Mouse (Mus musculus) CH12.LX (cell line): ENCODE measurements at regions not wholly inside any gene's neighbourhood (a gene's known extent, or its start where the extent isn't known, plus 50 kb on each side); places are given as distances from the start of the nearest gene placed in this dataset.

Experiments used
- CTCF ChIP-seq, 2 experiments: IDR thresholded peaks in 1 of 2; conservative IDR thresholded peaks in 1 of 2; 2 replicates each; pipeline ENCODE4 v1.5.1; 2011 to 2012; ENCODE audit warnings: low read depth in 2 of 2, low read length in 2 of 2, improper control_type of control experiment in 1 of 2, inconsistent platforms in 1 of 2, mild to moderate bottlenecking in 1 of 2, moderate library complexity in 1 of 2
- EP300 ChIP-seq: IDR thresholded peaks from 2 replicates; pipeline ENCODE4 v1.6.1; 2011; ENCODE audit warnings: low read length, improper control_type of control experiment
- HCFC1 ChIP-seq: IDR thresholded peaks from 2 replicates; pipeline ENCODE4 v1.6.1; 2012; ENCODE audit warnings: low read depth, mild to moderate bottlenecking, inconsistent platforms, low read length, improper control_type of control experiment
- NRF1 ChIP-seq: IDR thresholded peaks from 2 replicates; pipeline ENCODE4 v1.6.1; 2014; ENCODE audit warnings: low read depth, mild to moderate bottlenecking, inconsistent platforms, low read length, improper control_type of control experiment, moderate library complexity
- POLR2A ChIP-seq: IDR thresholded peaks from 2 replicates; pipeline ENCODE4 v1.6.1; 2011; ENCODE audit warnings: low read depth, mild to moderate bottlenecking, improper control_type of control experiment, low read length
- USF2 ChIP-seq: conservative IDR thresholded peaks from 2 replicates; pipeline ENCODE4 v1.6.1; 2011; ENCODE audit warnings: low read depth, low read length, improper control_type of control experiment
- ZC3H11A ChIP-seq: IDR thresholded peaks from 2 replicates; pipeline ENCODE4 v1.6.1; 2012; ENCODE audit warnings: low read depth, mild to moderate bottlenecking, inconsistent platforms, low read length, improper control_type of control experiment

DNA sequence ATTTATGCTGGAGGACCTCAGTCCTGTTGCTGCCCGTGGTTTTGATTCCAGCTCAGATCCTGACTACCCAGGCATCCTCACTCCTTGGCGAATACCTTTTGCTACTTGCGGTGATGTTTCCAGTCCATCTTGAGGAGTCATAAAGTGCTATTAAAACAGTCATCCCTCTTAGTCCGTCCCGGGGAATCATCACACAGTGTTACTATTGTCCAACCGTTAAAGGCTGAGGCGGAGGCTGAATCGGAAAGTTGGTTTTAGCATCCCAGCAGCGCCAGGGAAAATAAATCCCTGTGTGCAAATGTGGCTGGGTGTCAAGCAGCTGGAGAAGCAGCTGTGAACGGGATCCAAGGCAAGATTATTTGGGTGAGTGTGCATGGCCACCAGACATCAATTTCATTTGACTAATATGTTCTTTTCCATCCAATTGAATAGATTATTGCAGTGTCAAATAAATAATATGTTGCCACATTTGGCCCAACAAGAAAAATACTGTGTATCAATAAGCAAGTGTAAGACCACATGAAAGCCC lies 2564.3 kb upstream of the Gm7489 start:
- TF ChIP-seq POLR2A, result no peak
- no peak for TF ChIP-seq EP300
- TF ChIP-seq ZC3H11A, result no peak
- TF ChIP-seq USF2, result no peak
- TF ChIP-seq NRF1, result no peak
- TF ChIP-seq HCFC1, result no peak
- no peak for TF ChIP-seq CTCF (conservative IDR thresholded peaks at IDR 0.05 in 1 of 2, IDR thresholded peaks at IDR 0.05 in 1 of 2; ENCODE audit: low read depth in 2 of 2, low read length in 2 of 2)
